17 mouse cellular contexts compared by ENCODE assay signal in genomic region chr10:42537571-42538316, GRCm38 (mm10). TPM values are rescaled to one million over a fixed set of nuclear protein-coding genes. Genes with fewer than 3 reads are reported as not detected.
DNase-seq lines count a peak whose midpoint lies in the region; ATAC-seq lines count a peak whose summit lies in the region.
"Had no signal": no experiment of that assay in that cellular context is flagged by ENCODE, and none has a peak within 500 bp of the region (broad histone marks: within the 10 kb centered on the region; RNA-seq: fewer than 3 reads in every experiment).

No protein-coding gene starts in this region.

- no peaks in the 10 kb centered on the region for H3K4me1 ChIP-seq in lung, embryonic 15.5 days
- no peaks in the 10 kb centered on the region for H3K4me1 ChIP-seq in intestine, embryonic 16.5 days (ENCODE audit: control insufficient read depth, insufficient read depth, low read length)
- H3K4me1 ChIP-seq: forebrain, embryonic 13.5 days; limb, embryonic 13.5 days; neural tube, embryonic 15.5 days had no signal

- no peak overlapping the region for H3K4me3 ChIP-seq in lung, embryonic 15.5 days
- H3K4me3 ChIP-seq in intestine, embryonic 16.5 days (ENCODE audit: low read length): no peak overlapping the region
- H3K4me3 ChIP-seq: forebrain, embryonic 13.5 days; limb, embryonic 13.5 days; neural tube, embryonic 15.5 days had no signal

- ATAC-seq in lung, embryonic 15.5 days (ENCODE audit: borderline replicate concordance, extremely low read depth, low FRiP score, low TSS enrichment): peak; percentile 23; the same call in 1 of the 2 replicates
- peak; percentile 66 for ATAC-seq in intestine, embryonic 16.5 days
- ATAC-seq in megakaryocyte-erythroid progenitor cell, adult 5-6 weeks (replicated peaks; ENCODE audit: low FRiP score, low TSS enrichment, poor library complexity, severe bottlenecking): peak; percentile 89
- ATAC-seq in monocyte, adult 5-6 weeks (replicated peaks; ENCODE audit: insufficient number of reproducible peaks, low FRiP score, low TSS enrichment, poor library complexity, severe bottlenecking): no peak
- ATAC-seq: forebrain, embryonic 13.5 days had no signal

- H3K9me3 ChIP-seq in lung, embryonic 15.5 days: no peaks in the 10 kb centered on the region
- no peaks in the 10 kb centered on the region for H3K9me3 ChIP-seq in intestine, embryonic 16.5 days (ENCODE audit: control insufficient read depth, low read length)
- H3K9me3 ChIP-seq: forebrain, embryonic 13.5 days; limb, embryonic 13.5 days; neural tube, embryonic 15.5 days had no signal

- DNase-seq in lung, postnatal 36 days: no peak
- DNase-seq in c-Kit-positive CD71-positive TER-119-negative erythroid progenitor cells, embryonic 14.5 days (ENCODE audit: low read depth): peak; percentile 83
- no peak for DNase-seq in cerebellum, postnatal 14 days
- DNase-seq: adrenal gland, postnatal 10 days; kidney, postnatal 10 days; right cerebral cortex, adult 18-20 months; thymus, postnatal 36 days had no signal

- H3K27ac ChIP-seq in lung, embryonic 15.5 days: no peak overlapping the region
- H3K27ac ChIP-seq in intestine, embryonic 16.5 days (ENCODE audit: low read length): no peak overlapping the region
- H3K27ac ChIP-seq: forebrain, embryonic 13.5 days; limb, embryonic 13.5 days; neural tube, embryonic 15.5 days had no signal

- 73% methylated on average over 9 of the region's 9 CpGs for WGBS in lung, embryonic 15.5 days
- 80% methylated on average over 9 of the region's 9 CpGs for WGBS in intestine, embryonic 16.5 days

- H3K36me3 ChIP-seq in lung, embryonic 15.5 days: peaks cover 34% of the 10 kb centered on the region
- H3K36me3 ChIP-seq in intestine, embryonic 16.5 days (ENCODE audit: control insufficient read depth, insufficient read depth, low read length): peaks cover 13% of the 10 kb centered on the region

- no peak overlapping the region for H3K4me2 ChIP-seq in lung, embryonic 15.5 days
- H3K4me2 ChIP-seq in intestine, embryonic 16.5 days (ENCODE audit: low read depth, low read length): no peak overlapping the region
- H3K4me2 ChIP-seq: forebrain, embryonic 13.5 days; limb, embryonic 13.5 days; neural tube, embryonic 15.5 days had no signal

- no peaks in the 10 kb centered on the region for H3K27me3 ChIP-seq in lung, embryonic 15.5 days
- H3K27me3 ChIP-seq in intestine, embryonic 16.5 days (replicated peaks; ENCODE audit: control insufficient read depth, insufficient read depth, low read length): no peaks in the 10 kb centered on the region
- H3K27me3 ChIP-seq: CH12.LX; limb, embryonic 13.5 days; neural tube, embryonic 15.5 days had no signal

- H3K9ac ChIP-seq in lung, embryonic 15.5 days: no peak overlapping the region
- H3K9ac ChIP-seq in intestine, embryonic 16.5 days (ENCODE audit: low read depth, low read length): no peak overlapping the region
- H3K9ac ChIP-seq: forebrain, embryonic 13.5 days; limb, embryonic 13.5 days; neural tube, embryonic 15.5 days had no signal

RNA-seq across cellular contexts. Expression of gene Snx3, which starts 35.9 kb away (rescaled TPM):
- 402 and 407 TPM in 2 replicates for polyA plus RNA-seq in lung, embryonic 15.5 days (2015; fragmentation: Nextera tagmentation; extraction: Ambion mirVana)
- polyA plus RNA-seq in intestine, embryonic 16.5 days (2015; fragmentation: Nextera tagmentation; extraction: Ambion mirVana): 513 and 568 TPM in 2 replicates
- total RNA-seq in megakaryocyte-erythroid progenitor cell, adult 5-6 weeks (2014; fragmentation: Nextera tagmentation): 281 and 293 TPM in 2 replicates
- 83.3 and 144 TPM in 2 replicates for total RNA-seq in megakaryocyte-erythroid progenitor cell, adult 5-6 weeks (2017)
- total RNA-seq in monocyte, adult 5-6 weeks (2017): 60.0 to 80.9 TPM (median 77.6 TPM) in 3 replicates

RNA-seq across cellular contexts. Expression of gene Nr2e1, which starts 45.7 kb away (rescaled TPM):
- not detected in 2 replicates for polyA plus RNA-seq in lung, embryonic 15.5 days (2015; fragmentation: Nextera tagmentation; extraction: Ambion mirVana)
- not detected in 2 replicates for polyA plus RNA-seq in intestine, embryonic 16.5 days (2015; fragmentation: Nextera tagmentation; extraction: Ambion mirVana)
- total RNA-seq in megakaryocyte-erythroid progenitor cell, adult 5-6 weeks (2014; fragmentation: Nextera tagmentation): not detected in 2 replicates
- total RNA-seq in megakaryocyte-erythroid progenitor cell, adult 5-6 weeks (2017): not detected in 2 replicates
- not detected in 3 replicates for total RNA-seq in monocyte, adult 5-6 weeks (2017)
- total RNA-seq: adrenal gland, postnatal 10 days; CH12.LX; gastrocnemius, adult 18-20 months had no signal
- polyA plus RNA-seq: heart, embryonic 14.5 days; limb, embryonic 13.5 days; neural tube, embryonic 15.5 days had no signal

RNA-seq across cellular contexts. Expression of gene Ostm1, which starts 45.9 kb away (rescaled TPM):
- polyA plus RNA-seq in lung, embryonic 15.5 days (2015; fragmentation: Nextera tagmentation; extraction: Ambion mirVana): 12.4 and 13.8 TPM in 2 replicates
- 17.0 and 19.4 TPM in 2 replicates for polyA plus RNA-seq in intestine, embryonic 16.5 days (2015; fragmentation: Nextera tagmentation; extraction: Ambion mirVana)
- total RNA-seq in megakaryocyte-erythroid progenitor cell, adult 5-6 weeks (2014; fragmentation: Nextera tagmentation): 20.9 and 44.1 TPM in 2 replicates
- total RNA-seq in megakaryocyte-erythroid progenitor cell, adult 5-6 weeks (2017): 33.5 and 48.7 TPM in 2 replicates
- total RNA-seq in monocyte, adult 5-6 weeks (2017): 73.5 to 79.9 TPM (median 79.6 TPM) in 3 replicates

RNA-seq across cellular contexts. Expression of gene Afg1l, which starts 59.4 kb away (rescaled TPM):
- 8.7 and 9.1 TPM in 2 replicates for polyA plus RNA-seq in lung, embryonic 15.5 days (2015; fragmentation: Nextera tagmentation; extraction: Ambion mirVana)
- polyA plus RNA-seq in intestine, embryonic 16.5 days (2015; fragmentation: Nextera tagmentation; extraction: Ambion mirVana): 15.3 TPM in 2 replicates
- 3.4 and 5.9 TPM in 2 replicates for total RNA-seq in megakaryocyte-erythroid progenitor cell, adult 5-6 weeks (2014; fragmentation: Nextera tagmentation)
- total RNA-seq in megakaryocyte-erythroid progenitor cell, adult 5-6 weeks (2017): 5.0 and 8.9 TPM in 2 replicates
- 7.3 to 11.4 TPM (median 9.6 TPM) in 3 replicates for total RNA-seq in monocyte, adult 5-6 weeks (2017)
